Mouse (Mus musculus) cerebellum, adult 2 months (tissue): ENCODE measurements at regions not wholly inside any gene's neighbourhood (a gene's known extent, or its start where the extent isn't known, plus 50 kb on each side); places are given as distances from the start of the nearest gene placed in this dataset.

Experiments used
- CTCF ChIP-seq: fragments of 200-500 bp; IDR thresholded peaks from 2 replicates; pipeline ENCODE4 v1.5.1; 2011; ENCODE audit warnings: low read depth, mild to moderate bottlenecking, control low read depth, low read length, moderate library complexity, borderline replicate concordance; ENCODE audit not compliant: insufficient read depth
- POLR2A ChIP-seq: fragments of 200-500 bp; IDR thresholded peaks from 2 replicates; pipeline ENCODE4 v1.6.1; 2011; ENCODE audit warnings: low read length, control low read depth, borderline replicate concordance; ENCODE audit not compliant: insufficient read depth

DNA sequence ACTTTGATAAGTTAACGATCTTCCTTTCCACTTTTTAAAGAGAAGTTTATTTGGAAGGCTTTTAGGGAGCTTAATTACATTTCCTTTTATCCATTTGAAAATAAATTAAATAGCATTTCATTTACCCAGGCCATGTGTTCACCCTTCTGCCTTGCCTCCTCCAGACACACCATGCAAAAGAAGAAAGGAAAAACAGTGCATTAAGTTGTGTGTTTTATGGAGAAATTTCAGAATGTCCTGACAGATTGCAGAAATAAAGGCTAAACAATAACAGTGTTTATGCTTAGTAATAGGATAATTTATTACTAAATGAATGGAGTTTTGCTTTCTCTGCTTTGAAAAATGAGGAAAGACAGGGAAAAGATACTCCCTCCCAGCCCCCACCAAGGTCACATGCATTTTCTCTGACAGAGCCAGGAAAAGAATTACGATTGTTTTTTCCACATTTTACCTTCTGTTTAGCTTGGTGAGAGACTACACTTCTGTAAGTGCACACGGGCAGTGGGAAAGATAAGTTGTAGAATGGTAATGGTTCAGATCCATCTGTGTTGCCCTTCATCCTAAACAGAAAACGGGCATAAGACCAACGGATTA, 156.0 kb upstream of the Tas2r119 start:
- TF ChIP-seq CTCF (no peak), POLR2A (no peak)
